24 mouse cellular contexts compared by ENCODE assay signal in the genomic region with DNA sequence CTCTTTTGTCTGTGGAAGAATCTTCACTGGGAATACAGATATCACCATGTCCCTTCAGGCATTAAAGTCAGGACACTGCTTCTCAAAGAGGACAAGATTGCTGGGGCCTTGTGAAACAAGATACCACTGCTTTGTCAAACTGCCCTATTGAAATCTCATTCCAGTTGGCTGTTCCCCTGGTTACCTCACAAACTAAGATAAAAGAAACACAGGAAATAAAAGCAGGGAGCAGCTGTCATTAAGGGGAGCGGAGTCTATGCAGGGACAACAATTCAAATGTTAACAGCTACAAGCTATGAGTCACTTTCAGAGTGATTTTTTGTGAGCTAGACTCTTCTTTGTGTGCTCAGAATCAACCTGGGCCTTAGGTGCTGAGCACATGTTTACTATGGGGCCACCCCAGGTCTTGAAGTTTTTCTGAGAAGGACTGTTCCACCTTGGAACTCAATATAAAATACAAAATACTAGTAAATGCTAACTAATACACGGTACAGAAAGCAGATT.
DNase-seq lines count a peak whose midpoint lies in the region; ATAC-seq and TF ChIP-seq lines count a peak whose summit lies in the region.
"Had no signal": no experiment of that assay in that cellular context is flagged by ENCODE, and none has a peak within 500 bp of the region (broad histone marks: within the 10 kb centered on the region; RNA-seq: fewer than 3 reads in every experiment).

No protein-coding gene starts in this region.

- no peak for TF ChIP-seq CTCF in heart, postnatal 0 days (IDR thresholded peaks at IDR 0.05; ENCODE audit: low read depth)

- no peak overlapping the region for H3K4me3 ChIP-seq in heart, postnatal 0 days (ENCODE audit: low read depth, low read length)
- no peak overlapping the region for H3K4me3 ChIP-seq in midbrain, embryonic 11.5 days (ENCODE audit: low read depth, low read length)
- no peak overlapping the region for H3K4me3 ChIP-seq in midbrain, embryonic 14.5 days (replicated peaks; ENCODE audit: low read depth, low read length)
- H3K4me3 ChIP-seq: embryonic facial prominence, embryonic 15.5 days; limb, embryonic 12.5 days; liver, embryonic 13.5 days; stomach, embryonic 15.5 days had no signal

- H3K36me3 ChIP-seq in heart, postnatal 0 days (replicated peaks; ENCODE audit: control insufficient read depth, insufficient read depth, low read length), result no peaks in the 10 kb centered on the region
- no peaks in the 10 kb centered on the region for H3K36me3 ChIP-seq in midbrain, embryonic 11.5 days (ENCODE audit: control insufficient read depth, insufficient read depth, low read length)
- H3K36me3 ChIP-seq in midbrain, embryonic 14.5 days (ENCODE audit: control insufficient read depth, insufficient read depth, low read length), result no peaks in the 10 kb centered on the region
- H3K36me3 ChIP-seq: embryonic facial prominence, embryonic 15.5 days; limb, embryonic 12.5 days; liver, embryonic 13.5 days; stomach, embryonic 15.5 days had no signal

- peak; percentile 25 for DNase-seq in heart, postnatal 0 days (ENCODE audit: low spot score)
- DNase-seq in heart, postnatal 14 days, result no peak
- DNase-seq in midbrain, embryonic 11.5 days (ENCODE audit: low spot score, missing footprints), result no peak
- no peak for DNase-seq in midbrain, embryonic 14.5 days
- DNase-seq in embryo, embryonic 10.5 days (ENCODE audit: low spot score), result peak; percentile 50
- peak; percentile 19 for DNase-seq in mesoderm, embryonic 11.5 days (ENCODE audit: low read depth, low spot score)
- no peak for DNase-seq in spleen, postnatal 36 days (ENCODE audit: low spot score in 2 of 2)
- DNase-seq in spleen, adult 12 weeks (ENCODE audit: low spot score), result no peak
- DNase-seq: adrenal gland, postnatal 25 days; cerebellum, adult 18-20 months; cerebellum, postnatal 36 days; gastrocnemius, postnatal 10 days; heart, adult 11 months; kidney, adult 9 months; kidney, postnatal 36 days; liver, embryonic 13.5 days; lung, embryonic 14.5 days; right cerebral cortex, postnatal 14 days; thymus, adult 18-20 months had no signal

- TF ChIP-seq EP300 in heart, postnatal 0 days (IDR thresholded peaks at IDR 0.05; ENCODE audit: low read depth), result no peak

- intact Hi-C loops in heart, postnatal 14 days (cut with DNase I), result no loop called here

- H3K4me1 ChIP-seq in heart, postnatal 0 days (ENCODE audit: control insufficient read depth, insufficient read depth), result no peaks in the 10 kb centered on the region
- no peaks in the 10 kb centered on the region for H3K4me1 ChIP-seq in midbrain, embryonic 11.5 days (ENCODE audit: control insufficient read depth, insufficient read depth, low read length)
- no peaks in the 10 kb centered on the region for H3K4me1 ChIP-seq in midbrain, embryonic 14.5 days (ENCODE audit: control insufficient read depth, insufficient read depth, low read length)
- H3K4me1 ChIP-seq: embryonic facial prominence, embryonic 15.5 days; limb, embryonic 12.5 days; liver, embryonic 13.5 days; stomach, embryonic 15.5 days had no signal

- 0 out of 2 replicates have a peak overlapping the region, but pooled peaks have one; percentile 11 for H3K27ac ChIP-seq in heart, postnatal 0 days (ENCODE audit: low read depth)
- no peak overlapping the region for H3K27ac ChIP-seq in midbrain, embryonic 11.5 days (ENCODE audit: low read depth, low read length)
- H3K27ac ChIP-seq in midbrain, embryonic 14.5 days (replicated peaks; ENCODE audit: low read depth, low read length), result no peak overlapping the region
- H3K27ac ChIP-seq: embryonic facial prominence, embryonic 15.5 days; limb, embryonic 12.5 days; liver, embryonic 13.5 days; stomach, embryonic 15.5 days had no signal

- no peaks in the 10 kb centered on the region for H3K9me3 ChIP-seq in heart, postnatal 0 days (replicated peaks; ENCODE audit: control insufficient read depth, low read length)
- H3K9me3 ChIP-seq in midbrain, embryonic 11.5 days (ENCODE audit: control insufficient read depth, low read length), result no peaks in the 10 kb centered on the region
- no peaks in the 10 kb centered on the region for H3K9me3 ChIP-seq in midbrain, embryonic 14.5 days (ENCODE audit: control insufficient read depth, low read length)
- H3K9me3 ChIP-seq: embryonic facial prominence, embryonic 15.5 days; limb, embryonic 12.5 days; liver, embryonic 13.5 days; stomach, embryonic 15.5 days had no signal

- 42% methylated on average over 2 of the region's 2 CpGs for WGBS in heart, postnatal 0 days
- 37% methylated on average over 2 of the region's 2 CpGs for WGBS in midbrain, embryonic 11.5 days
- WGBS in midbrain, embryonic 14.5 days, result 20% methylated on average over 2 of the region's 2 CpGs

- no peaks in the 10 kb centered on the region for H3K27me3 ChIP-seq in heart, postnatal 0 days (ENCODE audit: control insufficient read depth, insufficient read depth, low read length)
- H3K27me3 ChIP-seq in midbrain, embryonic 11.5 days (ENCODE audit: control insufficient read depth, insufficient read depth, low read length), result peaks cover 6% of the 10 kb centered on the region; the same call in 1 of the 2 replicates
- H3K27me3 ChIP-seq in midbrain, embryonic 14.5 days (ENCODE audit: control insufficient read depth, insufficient read depth, low read length), result 0 out of 2 replicates have a peak, but pooled peaks cover 5% of the 10 kb centered on the region
- H3K27me3 ChIP-seq: embryonic facial prominence, embryonic 15.5 days; liver, embryonic 13.5 days; stomach, embryonic 15.5 days had no signal

- no peak overlapping the region for H3K9ac ChIP-seq in heart, postnatal 0 days (replicated peaks; ENCODE audit: low read depth, low read length)
- no peak overlapping the region for H3K9ac ChIP-seq in midbrain, embryonic 11.5 days (ENCODE audit: low read length)
- no peak overlapping the region for H3K9ac ChIP-seq in midbrain, embryonic 14.5 days (replicated peaks; ENCODE audit: low read length)
- H3K9ac ChIP-seq: embryonic facial prominence, embryonic 15.5 days; limb, embryonic 12.5 days; liver, embryonic 13.5 days; lung, embryonic 14.5 days; stomach, embryonic 15.5 days had no signal

- no peak overlapping the region for H3K4me2 ChIP-seq in heart, postnatal 0 days (ENCODE audit: low read depth, low read length)
- H3K4me2 ChIP-seq in midbrain, embryonic 11.5 days, result no peak overlapping the region
- no peak overlapping the region for H3K4me2 ChIP-seq in midbrain, embryonic 14.5 days (ENCODE audit: low read length)
- H3K4me2 ChIP-seq: embryonic facial prominence, embryonic 15.5 days; limb, embryonic 12.5 days; liver, embryonic 13.5 days; lung, embryonic 14.5 days; stomach, embryonic 15.5 days had no signal

- no peak for ATAC-seq in heart, postnatal 0 days (ENCODE audit: insufficient read depth, low read depth)
- peak; percentile 52; the same call in 1 of the 2 replicates for ATAC-seq in midbrain, embryonic 11.5 days (ENCODE audit: low FRiP score)
- no peak for ATAC-seq in midbrain, embryonic 14.5 days (ENCODE audit: low FRiP score, low TSS enrichment)
- ATAC-seq: midbrain, embryonic 16.5 days; Patski had no signal

Comparison
In these comparisons a context has a peak if more than half of its experiments do, and no peak if none do; other contexts are left out.
1. DNase-seq: peak in heart, postnatal 0 days (single experiment), embryo, embryonic 10.5 days (single experiment) and mesoderm, embryonic 11.5 days (single experiment); none in heart, postnatal 14 days (0 of 2), midbrain, embryonic 11.5 days (single experiment), midbrain, embryonic 14.5 days (single experiment), spleen, postnatal 36 days (0 of 2) and spleen, adult 12 weeks (single experiment).